Mouse (Mus musculus) embryonic facial prominence, embryonic 14.5 days (tissue): ENCODE data around the gene Zfp638. TPM values are rescaled to one million over a fixed set of nuclear protein-coding genes. Genes with fewer than 3 reads are reported as not detected.
"Not testable (repeated sequence)": the region's sequence is repeated elsewhere in the genome, so short reads cannot be mapped to it uniquely, and the experiment has no call there.

Experiments used
- ATAC-seq: fragments of 200-750 bp; cut with Nextera tagmentation; 2 replicates; pipeline ENCODE4 v1.8.0; 2017; ENCODE audit warnings: low read depth, moderate number of reproducible peaks, moderate TSS enrichment
- DNase-seq: peaks from one replicate; pipeline ENCODE4 v3.0.0-alpha.2; 2015; ENCODE audit warnings: low spot score
- H3K27ac ChIP-seq: fragments of 300-500 bp; sonication (generic); replicated peaks from 2 replicates; pipeline ENCODE4 v1.5.1; 2014; ENCODE audit warnings: low read depth, mild to moderate bottlenecking, low read length, moderate library complexity
- H3K27me3 ChIP-seq: fragments of 300-500 bp; sonication (generic); replicated peaks from 2 replicates; pipeline ENCODE4 v1.6.1; 2014; ENCODE audit warnings: low read length; ENCODE audit not compliant: control insufficient read depth, insufficient read depth
- H3K36me3 ChIP-seq: fragments of 300-500 bp; sonication (generic); 2 replicates; pipeline ENCODE4 v1.6.1; 2014; ENCODE audit warnings: low read length, mixed read lengths; ENCODE audit not compliant: control insufficient read depth, insufficient read depth
- H3K4me1 ChIP-seq: fragments of 300-500 bp; sonication (generic); 2 replicates; pipeline ENCODE4 v1.6.1; 2014; ENCODE audit warnings: antibody characterized with exemption, low read length; ENCODE audit not compliant: control insufficient read depth, insufficient read depth
- H3K4me2 ChIP-seq: fragments of 300-500 bp; sonication (generic); 2 replicates; pipeline ENCODE4 v1.6.1; 2014; ENCODE audit warnings: low read depth, mild to moderate bottlenecking, low read length, moderate library complexity, mixed read lengths
- H3K4me3 ChIP-seq: fragments of 300-500 bp; sonication (generic); 2 replicates; pipeline ENCODE4 v1.5.1; 2014; ENCODE audit warnings: low read depth, mild to moderate bottlenecking, low read length
- H3K9ac ChIP-seq: fragments of 300-500 bp; sonication (generic); 2 replicates; pipeline ENCODE4 v1.6.1; 2014; ENCODE audit warnings: low read depth, mild to moderate bottlenecking, low read length, moderate library complexity, mixed read lengths
- H3K9me3 ChIP-seq: fragments of 300-500 bp; sonication (generic); 2 replicates; pipeline ENCODE4 v1.6.1; 2016; ENCODE audit warnings: low read length; ENCODE audit not compliant: control insufficient read depth
- WGBS: fragments of 180-500 bp; shearing (Covaris S2); extraction: QIAGEN DNeasy Blood & Tissue Kit; methylation state at CpG from one replicate; pipeline ENCODE4 v1.1.7; 2014; 5-methylcytosine and 5-hydroxymethylcytosine counted together
- polyA plus RNA-seq: library from polyadenylated mRNA; unstranded; fragments of >200 nt; fragmentation: Nextera tagmentation; extraction: Ambion mirVana; gene quantifications from 2 replicates; pipeline ENCODE4 v1.2.1, GENCODE M21; 2014

Zfp638 gene
- polyA plus RNA-seq, 1 experiment from 2014 or later, result 66.2 TPM

GRCm38 (mm10) chr6:84009172-84009872, 142.4 kb downstream of the Zfp638 start:
- no peak for ATAC-seq
- H3K36me3 ChIP-seq, result no peaks in the 10 kb centered on the region
- peaks cover 25% of the 10 kb centered on the region for H3K4me1 ChIP-seq
- H3K4me3 ChIP-seq, result peak overlapping the region; percentile 37
- H3K27ac ChIP-seq, result no peak overlapping the region
- no peaks in the 10 kb centered on the region for H3K9me3 ChIP-seq
- peaks cover 15% of the 10 kb centered on the region for H3K27me3 ChIP-seq
- H3K9ac ChIP-seq, result peak overlapping the region; percentile 52; the same call in 1 of the 2 replicates
- peak overlapping the region; percentile 79 for H3K4me2 ChIP-seq
- 26% methylated on average over 8 of the region's 8 CpGs for WGBS
- peak; percentile 35 for DNase-seq

- 21% methylated on average over 4 of the region's 4 CpGs for WGBS
- DNase-seq (no peak), ATAC-seq (no peak; the same call in none of the 2 replicates)
Measured at GRCm38 (mm10) chr6:84009915-84010302, 143.0 kb downstream of the Zfp638 start.

GRCm38 (mm10) chr6:84010303-84011225, 143.7 kb downstream of the Zfp638 start:
- ATAC-seq (peak; percentile 60), DNase-seq (peak; percentile 52)
- H3K9me3 ChIP-seq, result no peaks in the 10 kb centered on the region
- H3K27me3 ChIP-seq, result peaks cover 15% of the 10 kb centered on the region
- no peaks in the 10 kb centered on the region for H3K36me3 ChIP-seq
- WGBS, result 28% methylated on average over 8 of the region's 8 CpGs
- peak overlapping the region; percentile 40 for H3K27ac ChIP-seq
- no peak overlapping the region for H3K4me2 ChIP-seq
- H3K4me1 ChIP-seq, result peaks cover 25% of the 10 kb centered on the region
- H3K4me3 ChIP-seq, result no peak overlapping the region
- 0 out of 2 replicates have a peak overlapping the region, but pooled peaks have one; percentile 3 for H3K9ac ChIP-seq

More at GRCm38 (mm10) chr6:84009915-84010302, 143.0 kb downstream of the Zfp638 start:
- Histone ChIP-seq H3K4me2 (no peak overlapping the region), H3K4me3 (no peak overlapping the region), H3K9ac (no peak overlapping the region), H3K9me3 (no peaks in the 10 kb centered on the region), H3K27ac (peak overlapping the region; percentile 40; the same call in 1 of the 2 replicates), H3K36me3 (no peaks in the 10 kb centered on the region), H3K4me1 (peaks cover 25% of the 10 kb centered on the region), H3K27me3 (peaks cover 15% of the 10 kb centered on the region)

- ATAC-seq, result peak; percentile 27; the same call in 1 of the 2 replicates
- WGBS, result 45% methylated on average over 4 of the region's 4 CpGs
- not testable (repeated sequence) for H3K9me3 ChIP-seq
Measured at GRCm38 (mm10) chr6:84014961-84015683, 148.2 kb downstream of the Zfp638 start.

GRCm38 (mm10) chr6:84016851-84017250, 149.9 kb downstream of the Zfp638 start:
- Histone ChIP-seq H3K4me2 (no peak overlapping the region), H3K4me3 (no peak overlapping the region), H3K27me3 (peaks cover 14% of the 10 kb centered on the region), H3K9ac (no peak overlapping the region), H3K4me1 (peaks cover 4% of the 10 kb centered on the region; the same call in 1 of the 2 replicates), H3K27ac (no peak overlapping the region), H3K9me3 (no peaks in the 10 kb centered on the region), H3K36me3 (no peaks in the 10 kb centered on the region)
- no peak for ATAC-seq
- 87% methylated on average over 7 of the region's 7 CpGs for WGBS
- DNase-seq, result no peak

More at GRCm38 (mm10) chr6:84014961-84015683, 148.2 kb downstream of the Zfp638 start:
- H3K9ac ChIP-seq, H3K27ac ChIP-seq, H3K4me2 ChIP-seq, H3K36me3 ChIP-seq, H3K4me3 ChIP-seq: not testable (repeated sequence)
- DNase-seq, result peak; percentile 65
- Histone ChIP-seq H3K27me3 (peaks cover 12% of the 10 kb centered on the region), H3K4me1 (peaks cover 14% of the 10 kb centered on the region)

- H3K4me2 ChIP-seq, result no peak overlapping the region
- H3K4me3 ChIP-seq, result no peak overlapping the region
- no peaks in the 10 kb centered on the region for H3K36me3 ChIP-seq
- H3K4me1 ChIP-seq, result peaks cover 4% of the 10 kb centered on the region; the same call in 1 of the 2 replicates
- no peak overlapping the region for H3K9ac ChIP-seq
- DNase-seq, result no peak
- H3K27me3 ChIP-seq, result peaks cover 14% of the 10 kb centered on the region
- no peak overlapping the region for H3K27ac ChIP-seq
- no peak for ATAC-seq
- no peaks in the 10 kb centered on the region for H3K9me3 ChIP-seq
- WGBS, result 54% methylated on average over 3 of the region's 3 CpGs
Measured at GRCm38 (mm10) chr6:84017392-84017791, 150.5 kb downstream of the Zfp638 start.

- H3K27ac ChIP-seq, result no peak overlapping the region
- H3K36me3 ChIP-seq, result no peaks in the 10 kb centered on the region
- H3K4me2 ChIP-seq, result peak overlapping the region; percentile 63
- DNase-seq (peak; percentile 76), ATAC-seq (peak; percentile 82)
- peak overlapping the region; percentile 39 for H3K4me3 ChIP-seq
- no peaks in the 10 kb centered on the region for H3K9me3 ChIP-seq
- peak overlapping the region; percentile 52 for H3K9ac ChIP-seq
- peaks cover 4% of the 10 kb centered on the region; the same call in 1 of the 2 replicates for H3K4me1 ChIP-seq
- peaks cover 14% of the 10 kb centered on the region for H3K27me3 ChIP-seq
- 9% methylated on average over 23 of the region's 28 CpGs for WGBS
Measured at GRCm38 (mm10) chr6:84018906-84019550, 152.1 kb downstream of the Zfp638 start.
